Mouse (Mus musculus): ENCODE data around the gene Glrx3. TPM values are rescaled to one million over a fixed set of nuclear protein-coding genes. Genes with fewer than 3 reads are reported as not detected.
A peak's percentile ranks its signal among the peaks of the same experiment; 100 is the strongest.

The Glrx3 gene
- polyA plus RNA-seq, 1 experiment from 2014 or later, result 351 TPM

DNA sequence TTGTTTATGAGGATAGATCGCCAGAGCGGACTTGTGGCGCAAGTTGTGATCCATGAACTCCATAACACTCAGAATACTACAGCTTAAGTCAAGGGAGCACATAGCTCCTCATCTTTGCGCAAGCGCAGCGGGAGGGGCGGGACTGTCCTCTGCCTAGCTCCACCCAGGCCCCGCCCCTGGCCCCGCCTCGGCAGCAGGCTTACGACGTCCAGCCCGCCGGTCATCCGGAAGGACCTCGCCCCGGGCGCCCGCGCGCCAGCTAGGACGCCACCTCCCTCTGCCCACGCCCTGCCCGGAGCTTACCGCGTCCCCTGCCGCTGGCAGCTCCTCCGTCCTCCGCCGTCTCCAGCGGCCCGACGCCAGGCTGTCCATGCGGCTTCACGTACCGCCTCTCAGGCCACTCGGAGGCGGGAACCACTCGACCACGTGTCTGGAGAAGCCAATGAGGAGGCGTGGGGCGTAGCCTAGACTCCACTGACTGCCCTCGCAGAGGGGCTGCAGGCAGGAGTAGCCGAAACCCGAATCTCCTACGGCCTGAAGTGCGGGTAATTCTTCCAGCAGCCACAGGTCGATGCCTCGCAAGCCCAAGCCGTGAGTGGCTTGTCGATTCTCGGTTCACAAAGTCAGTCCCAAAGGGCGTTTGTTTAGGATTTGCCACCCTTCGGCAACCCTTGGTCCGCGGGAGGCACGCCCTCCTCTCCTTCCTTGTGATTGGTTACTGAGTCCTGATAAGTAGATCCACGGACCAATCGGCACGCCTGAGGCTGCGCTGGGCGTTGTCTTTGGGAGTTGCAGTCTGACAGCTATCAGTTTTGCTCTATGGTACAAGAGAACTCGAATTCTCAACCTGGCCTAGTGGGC lies 26.8 kb upstream of the Glrx3 start, which contains the start of gene 9430038I01Rik:
Gene 9430038I01Rik, minus strand, starts transcription at position 426 of the 861 bp plus-strand sequence.
- Histone ChIP-seq H3K27me3 (ENCODE audit: control insufficient read depth, insufficient read depth, low read length) (no peaks in the 10 kb centered on the region), H3K4me2 (ENCODE audit: low read depth, low read length) (peak within 1 kb of the TSS; percentile 60), H3K4me3 (ENCODE audit: low read depth, low read length) (peak within 1 kb of the TSS; percentile 82), H3K9me3 (replicated peaks; ENCODE audit: control insufficient read depth, low read length) (no peaks in the 10 kb centered on the region), H3K36me3 (replicated peaks; ENCODE audit: control insufficient read depth, insufficient read depth, low read depth, low read length) (no peaks in the 10 kb centered on the region), H3K9ac (replicated peaks; ENCODE audit: low read length) (peak within 1 kb of the TSS; percentile 78), H3K27ac (replicated peaks; ENCODE audit: low read depth, low read length) (peak within 1 kb of the TSS; percentile 66), H3K4me1 (ENCODE audit: control insufficient read depth, insufficient read depth, low read length) (no peaks in the 10 kb centered on the region)
- ATAC-seq (replicated peaks; ENCODE audit: insufficient number of reproducible peaks, low FRiP score, low TSS enrichment, low read depth) (peak; percentile 99), DNase-seq (ENCODE audit: low spot score) (peak; percentile 95)
- WGBS, result under 1% methylated on average over 63 of the region's 63 CpGs

DNA sequence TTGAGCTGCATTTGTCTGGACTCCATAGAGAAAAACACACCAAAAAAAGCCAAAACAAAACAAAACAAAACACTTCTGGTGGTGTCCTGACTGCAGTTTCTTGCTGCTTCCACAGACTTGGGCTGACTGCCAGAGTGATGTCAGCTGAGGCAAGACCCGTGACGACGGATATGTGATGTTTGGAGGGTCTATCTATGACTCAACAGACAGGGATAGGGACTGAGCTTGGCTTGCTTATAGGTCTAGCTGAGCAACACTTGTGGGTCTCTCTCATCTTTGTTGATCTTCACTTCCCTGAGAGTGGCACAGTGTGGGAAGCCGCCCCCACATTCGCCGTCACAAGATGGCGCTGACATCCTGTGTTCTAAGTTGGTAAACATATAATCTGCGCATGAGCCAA lies 22.7 kb upstream of the Glrx3 start:
- WGBS, result 92% methylated on average over 8 of the region's 8 CpGs
- Histone ChIP-seq H3K9ac (replicated peaks; ENCODE audit: low read length) (no peak overlapping the region), H3K4me2 (ENCODE audit: low read depth, low read length) (no peak overlapping the region), H3K27me3 (ENCODE audit: control insufficient read depth, insufficient read depth, low read length) (no peaks in the 10 kb centered on the region), H3K4me3 (ENCODE audit: low read depth, low read length) (no peak overlapping the region), H3K27ac (replicated peaks; ENCODE audit: low read depth, low read length) (no peak overlapping the region), H3K9me3 (replicated peaks; ENCODE audit: control insufficient read depth, low read length) (no peaks in the 10 kb centered on the region), H3K4me1 (ENCODE audit: control insufficient read depth, insufficient read depth, low read length) (no peaks in the 10 kb centered on the region), H3K36me3 (replicated peaks; ENCODE audit: control insufficient read depth, insufficient read depth, low read depth, low read length) (no peaks in the 10 kb centered on the region)
- DNase-seq (ENCODE audit: low spot score) (no peak), ATAC-seq (replicated peaks; ENCODE audit: insufficient number of reproducible peaks, low FRiP score, low TSS enrichment, low read depth) (no peak)

DNA sequence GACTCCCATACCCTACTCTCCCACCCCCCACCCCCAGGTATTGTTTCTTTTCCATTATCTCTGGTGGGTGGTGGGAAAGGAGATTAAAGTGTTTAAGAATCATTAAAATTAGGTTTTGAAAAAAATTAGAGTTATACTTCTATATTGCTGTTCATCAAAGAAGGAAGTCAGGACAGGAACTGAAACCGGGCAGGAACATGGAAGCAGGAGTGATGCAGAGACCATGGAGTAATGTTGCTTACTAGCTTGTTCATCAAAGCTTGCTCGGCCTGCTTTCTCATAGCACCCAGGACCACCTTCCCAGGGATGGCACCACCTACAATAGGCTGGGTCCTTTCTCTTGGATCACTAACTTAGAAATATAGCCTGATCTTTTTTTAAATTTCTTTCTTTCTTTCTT lies 16.9 kb upstream of the Glrx3 start:
- ATAC-seq (replicated peaks; ENCODE audit: insufficient number of reproducible peaks, low FRiP score, low TSS enrichment, low read depth) (no peak), DNase-seq (ENCODE audit: low spot score) (no peak)
- no peak overlapping the region for H3K27ac ChIP-seq (replicated peaks; ENCODE audit: low read depth, low read length)
- H3K36me3 ChIP-seq (replicated peaks; ENCODE audit: control insufficient read depth, insufficient read depth, low read depth, low read length), result no peaks in the 10 kb centered on the region
- no peak overlapping the region for H3K9ac ChIP-seq (replicated peaks; ENCODE audit: low read length)
- no peak overlapping the region for H3K4me2 ChIP-seq (ENCODE audit: low read depth, low read length)
- H3K4me1 ChIP-seq (ENCODE audit: control insufficient read depth, insufficient read depth, low read length), result no peaks in the 10 kb centered on the region
- H3K27me3 ChIP-seq (ENCODE audit: control insufficient read depth, insufficient read depth, low read length), result no peaks in the 10 kb centered on the region
- WGBS, result 90% methylated on average over 2 of the region's 2 CpGs
- H3K4me3 ChIP-seq (ENCODE audit: low read depth, low read length), result no peak overlapping the region
- no peaks in the 10 kb centered on the region for H3K9me3 ChIP-seq (replicated peaks; ENCODE audit: control insufficient read depth, low read length)

DNA sequence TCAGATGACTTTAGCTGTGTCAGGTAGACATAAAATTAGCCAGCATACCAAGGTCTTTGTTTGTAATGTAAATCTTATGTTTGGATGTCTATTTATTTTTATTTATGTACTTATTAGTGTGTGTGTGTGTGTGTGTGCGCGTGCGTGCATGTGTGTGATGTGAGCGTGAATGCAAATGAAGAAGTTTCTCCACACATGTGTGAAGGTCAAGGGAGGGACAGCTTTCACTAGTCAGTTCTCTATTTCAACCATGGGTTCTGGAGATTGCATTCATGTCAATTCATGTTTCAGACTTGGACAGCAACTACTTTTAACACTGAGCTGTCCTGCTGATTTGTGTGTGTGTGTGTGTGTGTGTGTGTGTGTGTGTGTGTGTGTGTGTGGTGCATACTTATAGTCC lies 16.2 kb upstream of the Glrx3 start:
- H3K27ac ChIP-seq (replicated peaks; ENCODE audit: low read depth, low read length), result no peak overlapping the region
- no peak for DNase-seq (ENCODE audit: low spot score)
- H3K9ac ChIP-seq (replicated peaks; ENCODE audit: low read length), result no peak overlapping the region
- no peak overlapping the region for H3K4me2 ChIP-seq (ENCODE audit: low read depth, low read length)
- no peaks in the 10 kb centered on the region for H3K27me3 ChIP-seq (ENCODE audit: control insufficient read depth, insufficient read depth, low read length)
- H3K36me3 ChIP-seq (replicated peaks; ENCODE audit: control insufficient read depth, insufficient read depth, low read depth, low read length), result no peaks in the 10 kb centered on the region
- H3K9me3 ChIP-seq (replicated peaks; ENCODE audit: control insufficient read depth, low read length), result no peaks in the 10 kb centered on the region
- ATAC-seq (replicated peaks; ENCODE audit: insufficient number of reproducible peaks, low FRiP score, low TSS enrichment, low read depth), result no peak
- WGBS, result 95% methylated on average over 4 of the region's 4 CpGs
- H3K4me1 ChIP-seq (ENCODE audit: control insufficient read depth, insufficient read depth, low read length), result no peaks in the 10 kb centered on the region
- H3K4me3 ChIP-seq (ENCODE audit: low read depth, low read length), result no peak overlapping the region

DNA sequence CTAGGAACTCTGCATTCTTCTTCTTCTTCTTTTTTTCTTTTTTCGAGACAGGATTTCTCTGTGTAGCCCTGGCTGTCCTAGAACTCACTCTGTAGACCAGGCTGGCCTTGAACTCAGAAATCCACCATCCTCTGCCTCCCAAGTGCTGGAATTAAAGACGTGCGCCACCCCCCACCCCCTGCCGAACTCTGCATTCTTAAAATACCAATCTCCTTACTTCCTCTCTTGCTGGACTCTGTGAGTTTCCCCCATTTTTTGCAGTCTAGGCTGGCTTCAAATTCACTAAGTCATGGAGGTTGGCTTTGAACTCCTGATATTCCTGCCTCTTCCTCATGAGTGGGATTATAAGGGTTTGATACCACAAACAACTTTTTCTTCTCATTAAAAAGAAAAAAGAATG lies 10.7 kb upstream of the Glrx3 start:
- WGBS, result 50% methylated on average over 4 of the region's 4 CpGs
- Histone ChIP-seq H3K9ac (replicated peaks; ENCODE audit: low read length) (no peak overlapping the region), H3K4me2 (ENCODE audit: low read depth, low read length) (no peak overlapping the region), H3K4me3 (ENCODE audit: low read depth, low read length) (no peak overlapping the region), H3K27me3 (ENCODE audit: control insufficient read depth, insufficient read depth, low read length) (no peaks in the 10 kb centered on the region), H3K4me1 (ENCODE audit: control insufficient read depth, insufficient read depth, low read length) (no peaks in the 10 kb centered on the region), H3K27ac (replicated peaks; ENCODE audit: low read depth, low read length) (no peak overlapping the region), H3K9me3 (replicated peaks; ENCODE audit: control insufficient read depth, low read length) (no peaks in the 10 kb centered on the region), H3K36me3 (replicated peaks; ENCODE audit: control insufficient read depth, insufficient read depth, low read depth, low read length) (no peaks in the 10 kb centered on the region)
- ATAC-seq (replicated peaks; ENCODE audit: insufficient number of reproducible peaks, low FRiP score, low TSS enrichment, low read depth) (no peak), DNase-seq (ENCODE audit: low spot score) (no peak)

DNA sequence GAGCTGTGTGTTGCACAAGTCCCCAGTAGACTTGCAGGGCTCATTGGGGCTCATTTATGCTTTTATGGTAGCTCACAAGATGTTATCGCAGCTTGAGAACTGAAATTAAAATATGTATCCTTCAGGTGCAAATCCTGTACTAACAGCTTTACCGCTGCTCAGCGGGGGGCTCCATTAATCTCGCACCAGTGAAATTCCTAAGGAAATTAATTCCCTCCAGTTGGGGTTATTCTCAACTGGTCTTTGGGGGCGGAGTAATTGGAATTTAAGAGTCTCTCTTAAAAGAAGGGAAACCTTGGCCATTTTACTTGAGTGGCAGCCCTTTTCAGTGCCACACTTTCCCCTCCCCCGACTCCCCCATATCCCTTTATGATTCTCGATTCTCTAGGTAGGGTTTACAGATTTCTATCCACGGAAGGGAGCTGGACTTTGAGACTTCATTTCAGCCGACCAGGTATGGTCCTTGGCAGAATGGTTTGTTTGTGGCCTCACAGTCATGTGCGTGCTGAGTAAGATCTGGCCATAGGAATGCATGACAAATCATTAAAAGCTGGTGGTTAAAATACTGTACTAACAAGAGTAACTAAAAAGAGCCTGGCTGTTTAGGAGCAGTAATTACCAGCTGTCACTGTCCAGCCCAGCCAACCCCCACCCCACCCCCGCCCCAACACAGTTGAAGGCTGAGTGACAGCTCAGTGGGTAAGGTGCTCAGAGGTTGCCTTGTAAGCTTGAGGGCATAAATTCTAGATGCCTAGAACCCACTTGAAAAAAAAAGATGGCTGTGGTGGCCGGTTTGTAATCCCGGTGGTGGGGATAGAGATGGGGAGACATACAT lies 5.4 kb upstream of the Glrx3 start:
- DNase-seq (ENCODE audit: low spot score) (no peak), ATAC-seq (replicated peaks; ENCODE audit: insufficient number of reproducible peaks, low FRiP score, low TSS enrichment, low read depth) (no peak)
- no peaks in the 10 kb centered on the region; the same call in 1 of the 2 replicates for H3K4me1 ChIP-seq (ENCODE audit: control insufficient read depth, insufficient read depth, low read length)
- 41% methylated on average over 13 of the region's 13 CpGs for WGBS
- H3K36me3 ChIP-seq (replicated peaks; ENCODE audit: control insufficient read depth, insufficient read depth, low read depth, low read length), result no peaks in the 10 kb centered on the region
- H3K4me3 ChIP-seq (ENCODE audit: low read depth, low read length), result no peak overlapping the region
- H3K27me3 ChIP-seq (ENCODE audit: control insufficient read depth, insufficient read depth, low read length), result no peaks in the 10 kb centered on the region
- H3K4me2 ChIP-seq (ENCODE audit: low read depth, low read length), result no peak overlapping the region
- H3K9ac ChIP-seq (replicated peaks; ENCODE audit: low read length), result no peak overlapping the region
- H3K9me3 ChIP-seq (replicated peaks; ENCODE audit: control insufficient read depth, low read length), result no peaks in the 10 kb centered on the region
- no peak overlapping the region for H3K27ac ChIP-seq (replicated peaks; ENCODE audit: low read depth, low read length)

DNA sequence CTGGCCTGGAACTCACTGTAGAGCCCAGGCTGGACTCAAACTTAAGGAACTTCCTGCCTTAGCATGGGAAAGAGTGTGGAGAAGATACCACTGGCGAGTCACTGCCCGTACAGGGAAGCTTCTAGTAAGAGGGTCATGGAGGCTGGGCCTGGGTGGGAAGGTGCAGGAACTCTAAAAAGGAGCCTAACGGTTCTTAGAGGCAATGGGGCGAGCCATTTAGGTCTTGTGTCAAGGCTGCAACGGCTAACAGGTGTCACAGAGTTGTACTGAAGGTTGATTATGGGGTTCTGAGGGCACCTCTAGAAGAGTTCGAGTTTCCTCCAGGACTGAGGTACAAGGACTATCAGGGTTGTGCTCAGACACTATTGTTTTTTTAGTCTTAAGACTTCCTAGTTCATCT lies 513 bp upstream of the Glrx3 start:
- Histone ChIP-seq H3K9me3 (replicated peaks; ENCODE audit: control insufficient read depth, low read length) (no peaks in the 10 kb centered on the region), H3K27me3 (ENCODE audit: control insufficient read depth, insufficient read depth, low read length) (no peaks in the 10 kb centered on the region), H3K4me2 (ENCODE audit: low read depth, low read length) (no peak overlapping the region), H3K4me3 (ENCODE audit: low read depth, low read length) (no peak overlapping the region; the same call in 1 of the 2 replicates), H3K27ac (replicated peaks; ENCODE audit: low read depth, low read length) (no peak overlapping the region), H3K9ac (replicated peaks; ENCODE audit: low read length) (no peak overlapping the region), H3K36me3 (replicated peaks; ENCODE audit: control insufficient read depth, insufficient read depth, low read depth, low read length) (no peaks in the 10 kb centered on the region), H3K4me1 (ENCODE audit: control insufficient read depth, insufficient read depth, low read length) (no peaks in the 10 kb centered on the region; the same call in 1 of the 2 replicates)
- DNase-seq (ENCODE audit: low spot score) (no peak), ATAC-seq (replicated peaks; ENCODE audit: insufficient number of reproducible peaks, low FRiP score, low TSS enrichment, low read depth) (no peak)
- 73% methylated on average over 6 of the region's 6 CpGs for WGBS

DNA sequence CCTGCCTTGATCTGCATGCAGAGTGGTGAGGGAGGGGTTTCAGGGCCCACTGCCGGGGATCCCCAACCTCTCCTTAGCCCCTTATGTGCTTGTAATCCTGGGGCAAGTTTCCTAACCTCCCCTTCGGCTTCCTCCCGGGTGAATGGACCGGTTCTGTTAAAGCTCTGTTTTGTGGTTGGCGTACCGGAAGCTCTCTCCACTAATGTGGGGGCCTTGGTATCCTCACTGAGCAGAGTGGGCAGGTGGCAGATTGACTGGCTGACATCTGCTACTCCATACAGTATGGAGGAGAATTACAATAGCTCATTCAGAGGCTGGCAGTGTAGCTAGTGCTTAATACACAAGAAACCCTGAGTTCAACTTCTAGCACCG lies 751 bp downstream of the Glrx3 start:
- Histone ChIP-seq H3K9me3 (replicated peaks; ENCODE audit: control insufficient read depth, low read length) (no peaks in the 10 kb centered on the region), H3K4me2 (ENCODE audit: low read depth, low read length) (peak overlapping the region; percentile 62), H3K4me1 (ENCODE audit: control insufficient read depth, insufficient read depth, low read length) (no peaks in the 10 kb centered on the region), H3K27ac (replicated peaks; ENCODE audit: low read depth, low read length) (peak overlapping the region; percentile 70), H3K9ac (replicated peaks; ENCODE audit: low read length) (peak overlapping the region; percentile 96), H3K4me3 (ENCODE audit: low read depth, low read length) (peak overlapping the region; percentile 92), H3K27me3 (ENCODE audit: control insufficient read depth, insufficient read depth, low read length) (no peaks in the 10 kb centered on the region), H3K36me3 (replicated peaks; ENCODE audit: control insufficient read depth, insufficient read depth, low read depth, low read length) (no peaks in the 10 kb centered on the region)
- ATAC-seq (replicated peaks; ENCODE audit: insufficient number of reproducible peaks, low FRiP score, low TSS enrichment, low read depth), result peak; percentile 51
- peak; percentile 12 for DNase-seq (ENCODE audit: low spot score)
- WGBS, result 4% methylated on average over 7 of the region's 7 CpGs
